Mouse (Mus musculus) midbrain, embryonic 14.5 days (tissue): Measurements from ENCODE around the gene Rnf151. TPM values are rescaled to one million over a fixed set of nuclear protein-coding genes. Genes with fewer than 3 reads are reported as not detected.
"Not testable (repeated sequence)": the region's sequence is repeated elsewhere in the genome, so short reads cannot be mapped to it uniquely, and the experiment has no call there.

Experiments used
- ATAC-seq: fragments of 200-750 bp; cut with Nextera tagmentation; 2 replicates; pipeline ENCODE4 v1.8.0; 2017; ENCODE audit warnings: moderate number of reproducible peaks, moderate library complexity; ENCODE audit not compliant: low FRiP score, low TSS enrichment
- DNase-seq: peaks from one replicate; pipeline ENCODE4 v3.0.0-alpha.2; 2015
- H3K27ac ChIP-seq: fragments of 300-500 bp; sonication (generic); replicated peaks from 2 replicates; pipeline ENCODE4 v1.5.1; 2014; ENCODE audit warnings: mild to moderate bottlenecking, low read depth, low read length, moderate library complexity
- H3K27me3 ChIP-seq: fragments of 300-500 bp; sonication (generic); 2 replicates; pipeline ENCODE4 v1.6.1; 2014; ENCODE audit warnings: low read length, control low read depth, mixed read lengths; ENCODE audit not compliant: control insufficient read depth, insufficient read depth
- H3K36me3 ChIP-seq: fragments of 300-500 bp; sonication (generic); 2 replicates; pipeline ENCODE4 v1.6.1; 2014; ENCODE audit warnings: low read length, control low read depth; ENCODE audit not compliant: control insufficient read depth, insufficient read depth
- H3K4me1 ChIP-seq: fragments of 300-500 bp; sonication (generic); 2 replicates; pipeline ENCODE4 v1.6.1; 2014; ENCODE audit warnings: mild to moderate bottlenecking, antibody characterized with exemption, low read length, control low read depth; ENCODE audit not compliant: control insufficient read depth, insufficient read depth
- H3K4me2 ChIP-seq: fragments of 300-500 bp; sonication (generic); 2 replicates; pipeline ENCODE4 v1.6.1; 2014; ENCODE audit warnings: mild to moderate bottlenecking, low read length, moderate library complexity
- H3K4me3 ChIP-seq: fragments of 300-500 bp; sonication (generic); replicated peaks from 2 replicates; pipeline ENCODE4 v1.5.1; 2014; ENCODE audit warnings: low read depth, low read length
- H3K9ac ChIP-seq: fragments of 300-500 bp; sonication (generic); replicated peaks from 2 replicates; pipeline ENCODE4 v1.6.1; 2014; ENCODE audit warnings: mild to moderate bottlenecking, low read length, moderate library complexity
- H3K9me3 ChIP-seq: fragments of 300-500 bp; sonication (generic); 2 replicates; pipeline ENCODE4 v1.6.1; 2016; ENCODE audit warnings: low read length, control low read depth, mixed read lengths; ENCODE audit not compliant: control insufficient read depth
- WGBS: fragments of 180-500 bp; shearing (Covaris S2); extraction: QIAGEN DNeasy Blood & Tissue Kit; methylation state at CpG from one replicate; pipeline ENCODE4 v1.1.7; 2014; 5-methylcytosine and 5-hydroxymethylcytosine counted together
- polyA plus RNA-seq: library from polyadenylated mRNA; unstranded; fragments of >200 nt; fragmentation: Nextera tagmentation; extraction: Ambion mirVana; gene quantifications from 2 replicates; pipeline ENCODE4 v1.2.1, GENCODE M21; 2014

Gene Rnf151
- polyA plus RNA-seq, 1 experiment from 2014 or later: 0.32 TPM

- DNase-seq, H3K4me1 ChIP-seq, H3K27ac ChIP-seq, ATAC-seq, H3K9me3 ChIP-seq, H3K27me3 ChIP-seq: not testable (repeated sequence)
- WGBS: 68% methylated on average over 5 of the region's 5 CpGs
- Histone ChIP-seq H3K4me3 (peak overlapping the region; percentile 85), H3K9ac (peak overlapping the region; percentile 80; the same call in 1 of the 2 replicates), H3K4me2 (peak overlapping the region; percentile 84), H3K36me3 (peaks cover 29% of the 10 kb centered on the region)
Observed at GRCm38 (mm10) chr17:24718938-24719337, 1.1 kb upstream of the Rnf151 start.

- no peaks in the 10 kb centered on the region for H3K9me3 ChIP-seq
- no peak overlapping the region for H3K4me3 ChIP-seq
- H3K27me3 ChIP-seq: no peaks in the 10 kb centered on the region
- DNase-seq (no peak), ATAC-seq (no peak)
- H3K36me3 ChIP-seq: peaks cover 15% of the 10 kb centered on the region
- H3K4me1 ChIP-seq: no peaks in the 10 kb centered on the region
- H3K27ac ChIP-seq: no peak overlapping the region
- H3K4me2 ChIP-seq: no peak overlapping the region
- WGBS: 95% methylated on average over 15 of the region's 15 CpGs
- no peak overlapping the region for H3K9ac ChIP-seq
Observed at GRCm38 (mm10) chr17:24716166-24716682, 1.6 kb downstream of the Rnf151 start.

- no peak overlapping the region for H3K4me3 ChIP-seq
- H3K4me1 ChIP-seq: no peaks in the 10 kb centered on the region
- no peak for DNase-seq
- no peak overlapping the region for H3K27ac ChIP-seq
- 11% methylated on average over 6 of the region's 6 CpGs for WGBS
- H3K9ac ChIP-seq: no peak overlapping the region
- H3K27me3 ChIP-seq: no peaks in the 10 kb centered on the region
- no peak for ATAC-seq
- H3K36me3 ChIP-seq: peaks cover 13% of the 10 kb centered on the region; the same call in 1 of the 2 replicates
- H3K4me2 ChIP-seq: no peak overlapping the region
- no peaks in the 10 kb centered on the region for H3K9me3 ChIP-seq
Observed at GRCm38 (mm10) chr17:24715556-24715955, 2.3 kb downstream of the Rnf151 start.

DNA sequence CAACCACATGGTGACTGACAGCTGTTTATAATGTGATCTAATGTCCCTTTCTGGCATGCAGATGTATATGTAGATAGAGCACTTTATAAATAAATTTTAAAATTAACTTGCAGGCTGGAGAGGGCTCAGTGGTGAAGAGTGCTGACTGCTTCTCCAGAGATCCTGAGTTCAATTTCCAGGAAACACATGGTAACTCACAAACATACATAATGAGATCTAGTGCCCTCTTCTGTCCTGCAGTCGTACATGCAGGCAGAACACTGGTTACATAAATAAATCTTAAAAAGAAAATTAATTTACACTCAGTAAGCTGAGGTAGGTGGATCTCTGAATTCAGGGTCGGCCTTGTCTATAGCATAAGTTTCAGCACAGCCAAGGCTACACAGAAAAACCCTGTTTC is 9.2 kb downstream of the Rnf151 start:
- Histone ChIP-seq H3K4me2 (no peak overlapping the region), H3K27me3 (no peaks in the 10 kb centered on the region), H3K4me3 (no peak overlapping the region), H3K9ac (no peak overlapping the region), H3K27ac (no peak overlapping the region), H3K9me3 (no peaks in the 10 kb centered on the region), H3K4me1 (peaks cover 10% of the 10 kb centered on the region; the same call in 1 of the 2 replicates), H3K36me3 (peaks cover 19% of the 10 kb centered on the region)
- no peak for ATAC-seq
- 27% methylated on average over 2 of the region's 2 CpGs for WGBS
- peak; percentile 52 for DNase-seq

- DNase-seq: peak; percentile 28
- Histone ChIP-seq H3K27me3 (no peaks in the 10 kb centered on the region), H3K9me3 (no peaks in the 10 kb centered on the region), H3K9ac (peak overlapping the region; percentile 58), H3K36me3 (peaks cover 24% of the 10 kb centered on the region), H3K27ac (peak overlapping the region; percentile 77), H3K4me2 (peak overlapping the region; percentile 77), H3K4me3 (peak overlapping the region; percentile 68), H3K4me1 (peaks cover 10% of the 10 kb centered on the region; the same call in 1 of the 2 replicates)
- ATAC-seq: no peak; the same call in 1 of the 2 replicates
- WGBS: 5% methylated on average over 24 of the region's 24 CpGs
Observed at GRCm38 (mm10) chr17:24707801-24708425, 9.9 kb downstream of the Rnf151 start.

- peak within 1 kb of the TSS; percentile 68 for H3K4me3 ChIP-seq
Observed at GRCm38 (mm10) chr17:24706982-24707800, 10.7 kb downstream of the Rnf151 start, which contains the start of gene Tbl3. Gene Tbl3, minus strand, starts transcription at chr17:24707660.

DNA sequence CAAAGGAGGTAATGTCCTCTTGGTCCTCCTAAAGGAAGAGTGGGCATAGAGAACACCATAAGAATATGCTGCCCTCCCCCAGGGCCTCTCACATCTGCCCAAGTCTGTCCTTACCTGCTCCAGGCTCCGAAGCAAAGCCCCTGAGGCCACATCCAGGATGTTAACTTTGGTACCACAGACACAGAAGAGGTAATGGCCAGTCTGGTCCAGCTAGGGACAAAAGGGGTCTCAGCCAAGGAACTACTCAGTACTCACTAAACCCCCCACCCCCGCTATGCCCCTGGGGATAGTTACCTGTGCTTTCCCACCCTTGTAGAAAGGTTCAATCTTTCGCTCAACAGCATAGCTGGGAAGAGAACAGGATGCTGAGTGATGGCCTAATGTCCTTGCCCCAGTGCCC is 12.0 kb downstream of the Rnf151 start:
- Histone ChIP-seq H3K27me3 (no peaks in the 10 kb centered on the region), H3K9ac (no peak overlapping the region), H3K4me2 (no peak overlapping the region), H3K4me3 (no peak overlapping the region), H3K36me3 (peaks cover 42% of the 10 kb centered on the region), H3K9me3 (no peaks in the 10 kb centered on the region), H3K27ac (no peak overlapping the region), H3K4me1 (peaks cover 10% of the 10 kb centered on the region; the same call in 1 of the 2 replicates)
- ATAC-seq (no peak), DNase-seq (no peak)
- WGBS: 95% methylated on average over 3 of the region's 3 CpGs

More at GRCm38 (mm10) chr17:24706982-24707800, 10.7 kb downstream of the Rnf151 start, which contains the start of gene Tbl3:
- peak; percentile 98 for DNase-seq
- 4% methylated on average over 32 of the region's 32 CpGs for WGBS
- ATAC-seq: peak; percentile 87
- peak within 1 kb of the TSS; percentile 58 for H3K9ac ChIP-seq
- H3K4me1 ChIP-seq: peaks cover 10% of the 10 kb centered on the region; the same call in 1 of the 2 replicates
- H3K4me2 ChIP-seq: peak within 1 kb of the TSS; percentile 77
- peak within 1 kb of the TSS; percentile 77 for H3K27ac ChIP-seq
- peaks cover 29% of the 10 kb centered on the region for H3K36me3 ChIP-seq
- H3K9me3 ChIP-seq: no peaks in the 10 kb centered on the region
- no peaks in the 10 kb centered on the region for H3K27me3 ChIP-seq

GRCm38 (mm10) chr17:24701251-24701650 is 16.6 kb downstream of the Rnf151 start:
- Histone ChIP-seq H3K4me3 (no peak overlapping the region), H3K36me3 (peaks cover 60% of the 10 kb centered on the region), H3K4me2 (no peak overlapping the region), H3K9ac (0 out of 2 replicates have a peak overlapping the region, but pooled peaks have one; percentile 3), H3K4me1 (peaks cover 9% of the 10 kb centered on the region; the same call in 1 of the 2 replicates), H3K27ac (no peak overlapping the region), H3K27me3 (no peaks in the 10 kb centered on the region), H3K9me3 (no peaks in the 10 kb centered on the region)
- DNase-seq (no peak), ATAC-seq (no peak)
- WGBS: 93% methylated on average over 9 of the region's 9 CpGs
